Mouse (Mus musculus) midbrain, embryonic 16.5 days (tissue): Measurements from ENCODE around the gene Rbms3. TPM values are rescaled to one million over a fixed set of nuclear protein-coding genes. Genes with fewer than 3 reads are reported as not detected.

ENCODE experiments used
- ATAC-seq: fragments of 200-750 bp; cut with Nextera tagmentation; 2 replicates; pipeline ENCODE4 v1.8.0; 2017; ENCODE audit warnings: moderate TSS enrichment
- H3K27ac ChIP-seq: fragments of 300-500 bp; sonication (generic); 2 replicates; pipeline ENCODE4 v1.5.1; 2014; ENCODE audit warnings: mild to moderate bottlenecking, low read length, mixed read lengths
- H3K27me3 ChIP-seq: fragments of 300-500 bp; sonication (generic); 2 replicates; pipeline ENCODE4 v1.6.1; 2014; ENCODE audit warnings: low read depth, low read length, mixed read lengths; ENCODE audit not compliant: control insufficient read depth, insufficient read depth
- H3K36me3 ChIP-seq: fragments of 300-500 bp; sonication (generic); 2 replicates; pipeline ENCODE4 v1.6.1; 2014; ENCODE audit warnings: mild to moderate bottlenecking, low read length, moderate library complexity, mixed read lengths; ENCODE audit not compliant: control insufficient read depth, insufficient read depth
- H3K4me1 ChIP-seq: fragments of 300-500 bp; sonication (generic); 2 replicates; pipeline ENCODE4 v1.6.1; 2014; ENCODE audit warnings: mild to moderate bottlenecking, low read length, mixed read lengths; ENCODE audit not compliant: control insufficient read depth, insufficient read depth
- H3K4me2 ChIP-seq: fragments of 300-500 bp; sonication (generic); 2 replicates; pipeline ENCODE4 v1.6.1; 2014; ENCODE audit warnings: mild to moderate bottlenecking, low read length, mixed read lengths
- H3K4me3 ChIP-seq: fragments of 300-500 bp; sonication (generic); 2 replicates; pipeline ENCODE4 v1.5.1; 2014; ENCODE audit warnings: low read depth, mild to moderate bottlenecking, low read length, moderate library complexity, mixed read lengths
- H3K9ac ChIP-seq: fragments of 300-500 bp; sonication (generic); 2 replicates; pipeline ENCODE4 v1.6.1; 2014; ENCODE audit warnings: low read depth, low read length, mixed read lengths
- H3K9me3 ChIP-seq: fragments of 300-500 bp; sonication (generic); replicated peaks from 2 replicates; pipeline ENCODE4 v1.6.1; 2014; ENCODE audit warnings: mild to moderate bottlenecking, low read length, mixed read lengths; ENCODE audit not compliant: control insufficient read depth, poor library complexity, severe bottlenecking
- WGBS: fragments of 180-500 bp; shearing (Covaris S2); extraction: QIAGEN DNeasy Blood & Tissue Kit; methylation state at CpG from one replicate; pipeline ENCODE4 v1.1.7; 2014; 5-methylcytosine and 5-hydroxymethylcytosine counted together
- polyA plus RNA-seq: library from polyadenylated mRNA; unstranded; fragments of >200 nt; fragmentation: Nextera tagmentation; extraction: Ambion mirVana; gene quantifications from 2 replicates; pipeline ENCODE4 v1.2.1, GENCODE M21; 2015

The Rbms3 gene
- polyA plus RNA-seq, 1 experiment from 2014 or later: 65.9 TPM

DNA sequence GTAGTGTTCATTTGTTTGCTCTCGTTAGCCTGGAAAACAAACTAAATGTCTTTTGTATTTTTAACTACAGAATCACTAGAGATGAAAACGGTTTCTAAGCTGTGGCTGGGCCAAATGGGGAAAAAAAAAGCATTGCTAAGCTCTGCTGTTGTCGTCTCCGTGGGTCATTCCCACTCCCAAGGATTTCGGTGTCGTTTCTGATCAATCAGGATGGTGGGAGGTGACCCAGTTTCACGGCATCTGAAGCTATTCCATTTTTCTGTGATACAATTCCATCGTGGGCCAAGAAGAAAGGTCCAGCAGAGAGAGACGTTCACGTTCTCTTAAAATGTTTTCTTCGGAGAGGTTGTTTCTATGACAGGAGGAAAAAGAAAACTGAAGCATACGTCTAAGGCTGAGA, 354.9 kb downstream of the Rbms3 start:
- ATAC-seq: no peak
- H3K4me1 ChIP-seq: no peaks in the 10 kb centered on the region
- H3K9me3 ChIP-seq: no peaks in the 10 kb centered on the region
- no peak overlapping the region for H3K4me3 ChIP-seq
- no peak overlapping the region for H3K9ac ChIP-seq
- 69% methylated on average over 12 of the region's 12 CpGs for WGBS
- no peaks in the 10 kb centered on the region for H3K36me3 ChIP-seq
- no peak overlapping the region for H3K27ac ChIP-seq
- H3K27me3 ChIP-seq: no peaks in the 10 kb centered on the region
- H3K4me2 ChIP-seq: no peak overlapping the region

DNA sequence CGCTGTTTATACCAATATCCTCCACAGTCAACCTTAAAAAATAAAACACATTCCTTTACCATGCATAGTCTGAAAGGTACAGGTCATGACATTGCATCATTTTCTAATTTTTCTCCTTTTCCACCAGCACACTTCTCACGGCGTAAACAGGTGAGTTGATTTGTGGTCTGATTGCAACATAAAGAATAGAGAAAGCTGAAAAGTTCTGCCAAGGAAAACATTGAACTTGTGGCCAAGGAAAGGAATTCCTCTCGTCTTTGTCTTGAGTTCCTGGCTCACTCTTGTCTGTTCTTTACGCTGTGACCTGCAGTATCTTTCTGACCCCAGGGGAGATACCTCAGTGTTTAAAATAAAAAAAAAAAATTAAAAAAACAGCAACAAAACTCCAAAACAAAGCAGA, 370.1 kb downstream of the Rbms3 start:
- Histone ChIP-seq H3K27ac (no peak overlapping the region), H3K4me2 (no peak overlapping the region), H3K9me3 (0 out of 2 replicates have a peak, but pooled peaks cover 3% of the 10 kb centered on the region), H3K4me1 (no peaks in the 10 kb centered on the region), H3K4me3 (no peak overlapping the region), H3K9ac (no peak overlapping the region), H3K36me3 (no peaks in the 10 kb centered on the region), H3K27me3 (no peaks in the 10 kb centered on the region)
- WGBS: 94% methylated on average over 5 of the region's 5 CpGs
- ATAC-seq: no peak

DNA sequence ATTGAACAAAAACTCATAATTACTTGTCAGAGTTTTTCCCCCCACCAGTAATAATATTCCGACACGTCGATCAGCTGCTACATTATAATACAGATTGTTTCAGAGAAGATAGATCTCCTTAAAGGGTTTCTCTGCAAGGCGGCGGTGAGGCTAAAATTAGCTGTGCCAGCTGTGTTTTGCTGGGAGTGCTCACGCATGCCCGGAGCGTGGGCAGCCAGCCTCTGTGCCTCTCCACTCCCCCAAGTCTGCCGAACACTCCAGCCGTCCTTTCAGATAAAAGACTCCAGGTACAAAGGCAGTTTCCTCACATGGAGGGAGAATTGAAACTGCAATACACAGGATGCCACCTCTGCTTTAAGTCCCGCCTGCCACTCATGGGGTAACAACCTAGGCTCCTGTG, 376.4 kb downstream of the Rbms3 start:
- peak overlapping the region; percentile 50 for H3K9ac ChIP-seq
- no peak for ATAC-seq
- H3K9me3 ChIP-seq: no peaks in the 10 kb centered on the region
- H3K4me1 ChIP-seq: peaks cover 3% of the 10 kb centered on the region; the same call in 1 of the 2 replicates
- 25% methylated on average over 11 of the region's 11 CpGs for WGBS
- H3K4me3 ChIP-seq: peak overlapping the region; percentile 22
- no peak overlapping the region for H3K27ac ChIP-seq
- H3K27me3 ChIP-seq: no peaks in the 10 kb centered on the region
- peak overlapping the region; percentile 64 for H3K4me2 ChIP-seq
- no peaks in the 10 kb centered on the region for H3K36me3 ChIP-seq

DNA sequence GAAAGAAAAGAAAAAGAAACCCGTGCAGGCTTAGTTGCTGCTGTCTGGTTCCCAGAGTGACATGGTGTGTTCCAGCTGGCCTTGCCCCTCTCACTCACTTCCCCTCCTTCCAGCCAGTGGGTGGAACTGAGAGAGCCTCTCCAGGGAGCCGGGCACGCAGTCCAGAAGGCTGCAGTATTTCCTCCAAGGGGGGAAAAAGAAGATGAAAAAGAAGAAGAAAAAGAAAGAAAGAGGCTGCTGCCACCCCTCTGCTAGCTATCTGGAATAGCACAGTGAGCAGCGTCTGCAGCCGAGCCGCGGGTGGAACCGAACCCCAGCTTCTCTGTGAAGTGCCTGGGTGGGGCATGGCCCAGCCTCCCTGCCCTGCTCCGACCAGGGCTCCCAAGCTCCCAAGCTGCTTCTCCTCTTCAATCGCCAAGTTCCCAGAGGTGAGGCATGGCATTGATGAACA, 377.3 kb downstream of the Rbms3 start:
- Histone ChIP-seq H3K36me3 (no peaks in the 10 kb centered on the region), H3K27ac (peak overlapping the region; percentile 73), H3K9me3 (no peaks in the 10 kb centered on the region), H3K27me3 (no peaks in the 10 kb centered on the region), H3K4me3 (peak overlapping the region; percentile 51), H3K4me2 (peak overlapping the region; percentile 64), H3K4me1 (peaks cover 6% of the 10 kb centered on the region; the same call in 1 of the 2 replicates), H3K9ac (peak overlapping the region; percentile 70)
- ATAC-seq: peak; percentile 73; the same call in 1 of the 2 replicates
- WGBS: under 1% methylated on average over 10 of the region's 10 CpGs

DNA sequence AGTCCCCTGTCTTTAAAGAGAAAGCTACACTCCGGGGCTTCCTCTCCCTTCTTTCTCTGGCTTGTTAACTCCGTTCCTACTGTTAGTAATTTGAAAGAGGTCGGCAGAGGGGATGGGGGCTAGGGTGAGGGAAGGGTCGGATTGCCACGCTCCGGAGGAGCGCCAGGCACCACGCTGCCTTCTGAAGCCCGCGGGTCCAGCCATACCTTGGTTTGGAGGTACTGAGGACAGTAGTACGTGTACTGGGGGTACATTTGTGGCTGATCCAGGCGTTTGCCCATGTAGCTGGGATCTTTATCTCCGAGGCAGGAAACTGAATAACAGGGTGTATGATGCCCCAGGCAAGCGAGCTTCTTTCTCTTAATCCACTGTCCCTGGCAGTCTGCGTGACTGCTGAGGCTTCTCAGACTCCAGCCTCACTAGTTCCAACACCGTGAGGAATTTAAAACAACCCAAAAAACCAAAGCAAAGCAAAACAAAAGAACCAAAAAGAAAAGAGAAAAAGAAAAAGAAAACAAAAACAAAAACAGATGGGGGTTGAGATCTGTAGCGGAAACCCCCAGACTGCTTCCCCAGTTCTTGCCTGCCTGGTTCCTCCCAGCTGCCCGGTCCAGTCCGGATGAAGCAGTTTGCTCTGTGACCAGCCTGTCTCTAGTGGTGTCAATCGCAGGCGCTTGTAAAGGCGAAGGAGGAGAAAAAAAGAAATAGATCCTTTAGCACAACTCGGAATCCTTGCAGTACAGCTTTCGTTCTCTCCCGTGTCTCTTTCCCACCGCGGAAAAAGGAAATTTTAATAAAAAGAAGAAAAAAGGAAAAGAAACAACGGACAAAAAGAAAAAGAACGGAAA, 378.0 kb downstream of the Rbms3 start:
- Histone ChIP-seq H3K27ac (peak overlapping the region; percentile 73), H3K4me3 (peak overlapping the region; percentile 51), H3K27me3 (no peaks in the 10 kb centered on the region), H3K36me3 (no peaks in the 10 kb centered on the region), H3K9me3 (no peaks in the 10 kb centered on the region), H3K4me1 (peaks cover 8% of the 10 kb centered on the region; the same call in 1 of the 2 replicates), H3K4me2 (peak overlapping the region; percentile 64), H3K9ac (peak overlapping the region; percentile 70)
- ATAC-seq: peak; percentile 69
- under 1% methylated on average over 29 of the region's 29 CpGs for WGBS

DNA sequence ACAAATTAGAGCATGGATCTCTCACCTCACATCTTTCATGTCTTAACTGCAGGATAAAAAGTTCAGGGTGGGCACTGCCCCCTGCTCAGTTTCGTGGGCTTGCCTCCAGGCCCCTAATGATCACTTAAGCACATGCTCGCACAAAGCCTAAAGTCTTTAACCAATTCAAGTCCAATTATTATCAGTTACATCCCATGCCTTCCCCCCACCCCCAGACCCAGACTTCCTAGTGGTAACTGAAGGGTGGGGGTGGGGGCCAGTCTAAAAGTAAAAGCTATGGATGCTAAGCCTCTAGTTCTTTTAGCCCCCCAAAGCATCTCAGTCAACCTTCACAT, 378.9 kb downstream of the Rbms3 start:
- Histone ChIP-seq H3K27me3 (no peaks in the 10 kb centered on the region), H3K36me3 (no peaks in the 10 kb centered on the region), H3K4me2 (peak overlapping the region; percentile 64), H3K4me3 (peak overlapping the region; percentile 51), H3K9me3 (no peaks in the 10 kb centered on the region), H3K27ac (no peak overlapping the region), H3K4me1 (peaks cover 10% of the 10 kb centered on the region), H3K9ac (peak overlapping the region; percentile 39)
- 8% methylated on average over 2 of the region's 2 CpGs for WGBS
- ATAC-seq: no peak

DNA sequence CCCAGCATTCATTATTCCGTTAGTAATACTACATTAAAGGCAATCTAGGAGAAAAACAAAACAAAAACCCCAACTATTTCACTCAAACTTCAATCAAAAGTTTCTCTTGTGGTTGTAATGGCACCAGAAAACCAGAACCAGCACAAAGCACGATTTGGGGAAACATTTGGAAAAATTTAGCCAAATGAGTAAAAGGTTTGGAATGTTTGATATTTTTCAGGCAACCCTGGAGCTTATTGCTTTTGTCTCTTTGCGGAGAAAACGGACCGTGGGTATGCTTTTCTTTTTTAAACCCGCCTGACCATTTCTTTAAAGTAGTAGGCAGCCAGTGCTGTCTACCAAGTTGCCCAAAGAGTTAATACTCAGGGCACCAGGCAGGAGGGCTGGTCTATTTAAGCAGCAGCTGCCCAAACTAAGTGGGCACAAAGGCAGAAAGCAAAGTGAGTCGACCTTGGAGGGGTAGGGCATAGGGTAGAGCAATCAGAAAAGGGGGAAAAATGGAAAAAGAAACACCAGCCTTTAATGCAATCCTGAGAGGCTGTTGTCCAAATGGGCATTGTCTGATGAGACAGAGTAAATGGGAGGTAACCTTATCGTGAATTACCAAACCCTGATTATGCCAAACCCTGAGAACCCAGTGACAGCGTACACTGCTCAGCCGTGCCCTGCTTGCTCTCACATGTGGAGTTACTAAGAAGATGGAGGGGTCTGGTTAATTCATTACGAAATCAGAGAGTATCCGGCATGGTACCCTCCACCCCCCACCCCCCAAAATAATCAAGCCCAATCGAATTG, 379.5 kb downstream of the Rbms3 start:
- Histone ChIP-seq H3K36me3 (no peaks in the 10 kb centered on the region), H3K4me2 (peak overlapping the region; percentile 64), H3K9ac (peak overlapping the region; percentile 39), H3K4me3 (peak overlapping the region; percentile 51), H3K9me3 (no peaks in the 10 kb centered on the region), H3K27me3 (no peaks in the 10 kb centered on the region), H3K27ac (peak overlapping the region; percentile 12; the same call in 1 of the 2 replicates), H3K4me1 (peaks cover 10% of the 10 kb centered on the region)
- WGBS: 29% methylated on average over 13 of the region's 13 CpGs
- ATAC-seq: peak; percentile 40; the same call in 1 of the 2 replicates

DNA sequence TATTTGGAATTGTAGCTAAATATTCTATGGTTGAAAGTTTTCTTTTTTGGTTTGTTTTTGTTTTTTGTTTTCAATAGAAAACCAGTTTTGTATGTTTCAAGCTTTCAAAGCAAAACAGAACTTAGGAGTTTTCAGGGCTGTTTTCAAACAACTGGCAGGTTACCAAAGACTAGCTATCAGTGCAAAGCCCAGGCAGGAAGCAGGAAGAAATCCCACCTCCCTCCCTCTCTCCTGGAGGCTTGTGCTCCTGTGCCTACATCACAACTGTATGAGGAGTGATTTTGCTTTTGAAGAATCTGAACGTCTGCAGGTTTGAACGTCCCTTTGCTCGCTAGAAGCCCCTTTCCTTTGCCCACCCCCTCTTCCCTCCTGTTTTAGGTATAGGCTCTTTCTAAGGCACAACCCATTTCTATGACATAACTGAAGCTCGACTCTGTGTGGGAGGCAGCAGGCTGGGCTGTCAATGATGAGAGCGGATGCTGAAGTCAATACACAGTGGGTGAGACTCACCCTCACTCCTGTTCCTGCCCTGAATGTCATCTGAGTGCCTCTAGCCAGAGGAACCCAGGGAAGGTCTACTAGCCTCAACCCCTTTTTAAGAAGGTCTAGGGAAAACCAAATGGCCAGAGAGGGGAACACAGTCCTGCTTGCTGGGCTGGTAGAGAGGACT, 382.3 kb downstream of the Rbms3 start:
- WGBS: 42% methylated on average over 5 of the region's 5 CpGs
- Histone ChIP-seq H3K4me2 (peak overlapping the region; percentile 28), H3K4me3 (no peak overlapping the region), H3K27ac (no peak overlapping the region), H3K9me3 (no peaks in the 10 kb centered on the region), H3K27me3 (no peaks in the 10 kb centered on the region), H3K9ac (no peak overlapping the region), H3K4me1 (peaks cover 7% of the 10 kb centered on the region), H3K36me3 (no peaks in the 10 kb centered on the region)
- ATAC-seq: no peak
